Mouse (Mus musculus) heart, postnatal 25 days (tissue): ENCODE data around the gene Rab25. TPM values are rescaled to one million over a fixed set of nuclear protein-coding genes. Genes with fewer than 3 reads are reported as not detected.

Experiments used
- DNase-seq: peaks from one replicate; pipeline ENCODE4 v3.0.0; 2022; ENCODE audit warnings: low spot score
- intact Hi-C: fragments of 180-260 bp; cut with DNase I; formaldehyde crosslinking; loops from one replicate; pipeline ENCODE4 v1.15.1; 2025
- total RNA-seq, 2 experiments: library from RNA; stranded (reverse); gene quantifications; 2 replicates each; pipeline ENCODE4 v1.2.3; 2021

The Rab25 gene
- total RNA-seq, 2 experiments from 2014 or later: not detected

- no peak for DNase-seq
- intact Hi-C loops: no loop called here
Observed at GRCm38 (mm10) chr3:88529204-88530000, 18.7 kb downstream of the Rab25 start.

GRCm38 (mm10) chr3:88528646-88529045 is 19.5 kb downstream of the Rab25 start:
- intact Hi-C loops: no loop called here
- no peak for DNase-seq

- intact Hi-C loops: no loop called here
Observed at GRCm38 (mm10) chr3:88527565-88527964, 20.5 kb downstream of the Rab25 start.

GRCm38 (mm10) chr3:88526157-88527131 is 21.7 kb downstream of the Rab25 start:
- intact Hi-C loops: no loop called here

More at GRCm38 (mm10) chr3:88527565-88527964, 20.5 kb downstream of the Rab25 start:
- no peak for DNase-seq

DNA sequence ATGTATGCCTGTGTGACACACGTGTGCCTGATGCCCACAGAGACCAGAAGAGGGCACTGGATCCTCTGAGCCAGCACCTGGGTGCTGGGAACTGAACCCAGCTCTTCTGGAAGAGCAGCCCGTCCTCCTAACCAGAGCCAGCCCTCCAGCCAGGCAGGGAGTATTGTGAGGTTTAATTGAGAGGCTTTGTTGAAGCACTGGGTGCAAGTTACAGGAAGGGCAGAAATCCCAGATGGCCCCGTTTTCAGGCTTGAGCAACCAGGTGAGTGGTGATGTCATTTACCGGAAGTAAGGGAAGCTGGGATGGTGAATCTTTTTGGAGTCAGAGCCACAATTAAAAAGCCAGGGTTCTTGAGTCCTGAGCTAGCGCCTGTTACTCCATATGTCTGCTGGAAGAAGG is 23.1 kb downstream of the Rab25 start:
- DNase-seq: no peak
- intact Hi-C loops: no loop called here

More at GRCm38 (mm10) chr3:88526157-88527131, 21.7 kb downstream of the Rab25 start:
- DNase-seq: peak; percentile 78

DNA sequence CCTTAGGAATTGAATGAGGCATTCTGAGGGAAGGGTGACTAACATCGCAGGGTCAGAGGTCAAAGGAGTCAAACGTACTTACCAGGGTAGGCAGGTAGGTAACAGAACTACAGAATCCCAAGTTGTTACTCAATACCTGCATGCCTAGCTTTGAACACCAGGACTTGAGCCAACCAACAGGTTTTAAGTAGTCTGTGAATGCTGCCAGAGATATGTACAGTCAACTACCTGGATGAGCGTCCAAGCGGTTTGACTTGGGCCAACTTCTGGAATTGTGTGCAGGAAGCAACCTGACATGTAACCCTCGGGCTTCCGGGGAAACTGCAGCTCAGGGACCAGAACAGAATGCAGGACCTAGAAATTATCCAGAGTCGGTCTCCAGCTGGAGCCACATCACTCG is 25.1 kb downstream of the Rab25 start:
- intact Hi-C loops: loop anchor here (2.0 kb wide), 1 partner anchor 116 kb away; no protein-coding TSS in a partner anchor
- no peak for DNase-seq

DNA sequence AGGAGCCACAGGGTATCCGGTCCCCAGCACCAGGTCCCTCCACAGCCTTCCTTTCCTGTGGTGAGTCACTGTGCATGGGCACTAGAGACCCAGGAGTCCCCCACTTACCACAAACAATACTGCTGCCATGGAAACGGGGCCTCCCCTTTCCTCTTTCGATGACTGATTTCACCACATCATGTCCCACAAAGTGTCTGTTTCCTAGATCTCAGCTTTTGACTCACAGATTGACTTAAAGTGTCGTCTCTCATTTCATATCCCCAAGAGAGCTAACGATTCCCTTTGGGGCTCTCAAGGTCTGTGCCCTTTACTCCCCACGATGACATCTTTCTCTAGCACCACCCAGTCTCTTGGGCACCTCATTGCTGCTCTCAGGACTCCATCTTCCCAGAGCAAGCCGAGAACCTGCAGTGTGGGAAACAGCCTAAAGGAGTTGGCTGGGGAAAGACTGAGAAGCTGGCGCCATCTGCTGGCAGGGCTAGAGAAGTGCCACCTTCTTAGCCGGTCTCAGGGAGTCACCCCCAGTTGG is 26.2 kb downstream of the Rab25 start:
- intact Hi-C loops: loop anchor here (1.0 to 2.0 kb wide), 2 partner anchors 39 to 115 kb away; no protein-coding TSS in a partner anchor
- DNase-seq: peak; percentile 52

GRCm38 (mm10) chr3:88521156-88521555 is 26.9 kb downstream of the Rab25 start:
- DNase-seq: no peak
- intact Hi-C loops: no loop called here

DNA sequence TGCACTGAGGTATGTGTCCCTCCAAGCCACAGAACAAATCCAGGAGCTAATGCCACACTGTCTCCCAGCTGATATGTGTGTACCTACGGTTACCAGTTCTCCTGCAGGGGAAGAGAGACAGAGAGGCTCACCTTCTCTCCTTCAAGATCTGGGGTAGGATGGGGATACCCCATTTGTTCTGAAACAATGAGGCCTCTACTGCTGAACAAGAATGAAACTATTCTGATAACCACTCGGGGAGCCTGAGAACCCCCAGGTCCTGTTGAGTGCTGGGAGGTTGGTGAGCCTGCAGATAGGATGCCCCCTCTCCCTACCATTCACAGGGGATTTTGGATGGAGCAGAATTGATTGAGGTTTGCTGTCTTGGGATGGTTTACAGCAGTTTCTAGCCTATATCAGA is 28.0 kb downstream of the Rab25 start:
- intact Hi-C loops: no loop called here
- no peak for DNase-seq

- intact Hi-C loops: no loop called here
- no peak for DNase-seq
Observed at GRCm38 (mm10) chr3:88518411-88518810, 29.7 kb downstream of the Rab25 start.

DNA sequence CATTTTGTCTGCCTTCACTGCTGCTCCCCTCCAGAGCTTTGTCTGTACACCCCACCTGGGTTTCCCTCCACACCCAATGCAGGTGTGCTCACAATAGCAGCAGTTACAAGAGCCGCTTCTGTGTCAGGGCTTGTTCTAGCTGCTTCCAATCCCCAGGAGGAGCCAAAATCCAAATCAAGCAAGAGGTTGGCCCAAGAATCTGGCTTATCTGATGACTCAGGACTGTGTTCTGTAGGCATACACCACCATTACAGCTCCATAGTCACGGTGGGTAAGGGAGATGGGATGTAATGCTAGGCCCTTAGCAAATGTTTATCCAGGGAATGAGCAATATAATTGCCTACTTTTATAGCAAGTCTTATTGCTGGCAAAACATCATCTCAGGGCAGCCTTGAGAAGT is 31.7 kb downstream of the Rab25 start:
- intact Hi-C loops: no loop called here
- no peak for DNase-seq

DNA sequence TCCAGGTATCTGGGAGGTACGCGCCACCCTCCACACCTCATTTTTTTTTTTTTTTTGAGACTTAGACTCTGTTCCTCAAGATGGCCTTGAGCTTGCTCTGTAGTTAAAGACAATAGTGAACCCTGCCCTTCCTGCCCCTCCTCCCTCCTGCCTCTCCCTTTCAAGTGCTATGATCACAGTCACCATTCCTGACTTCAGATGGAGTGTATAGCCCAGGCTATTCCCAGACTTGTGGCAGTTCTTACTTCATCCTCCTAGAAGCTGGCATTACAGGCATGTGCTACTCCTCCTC is 33.1 kb downstream of the Rab25 start:
- DNase-seq: no peak
- intact Hi-C loops: no loop called here

GRCm38 (mm10) chr3:88514231-88515094 is 33.6 kb downstream of the Rab25 start:
- DNase-seq: no peak
- intact Hi-C loops: no loop called here

DNA sequence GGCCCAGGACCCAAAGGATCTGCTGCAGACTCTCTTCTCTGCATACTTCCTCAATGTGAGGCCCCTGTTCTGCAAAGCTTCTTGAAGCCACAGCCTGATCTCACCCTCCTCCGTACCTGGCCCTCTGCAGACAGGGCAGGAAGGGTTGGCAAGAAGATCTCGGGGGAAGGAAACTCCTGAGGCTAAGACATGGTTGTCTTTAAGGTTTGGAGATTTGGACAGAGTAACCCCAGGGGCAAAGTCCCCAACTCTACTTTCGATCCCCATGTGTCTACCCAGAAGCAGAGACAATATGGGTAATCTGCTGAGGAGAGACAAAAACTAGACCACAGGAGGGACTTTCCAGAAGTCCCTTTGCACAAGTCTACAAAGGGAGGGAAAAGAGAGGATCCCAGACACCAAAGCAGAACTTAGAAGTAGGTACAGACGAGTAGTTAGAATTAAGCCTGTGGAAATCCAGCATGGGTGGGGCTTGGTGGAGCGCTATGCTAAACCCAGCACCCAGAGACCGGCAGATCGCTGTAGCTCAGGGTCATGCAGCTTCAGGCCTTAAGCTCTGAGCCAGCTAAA is 34.5 kb downstream of the Rab25 start:
- intact Hi-C loops: no loop called here
- no peak for DNase-seq

- intact Hi-C loops: no loop called here
- DNase-seq: no peak
Observed at GRCm38 (mm10) chr3:88512896-88513545, 35.1 kb downstream of the Rab25 start.

DNA sequence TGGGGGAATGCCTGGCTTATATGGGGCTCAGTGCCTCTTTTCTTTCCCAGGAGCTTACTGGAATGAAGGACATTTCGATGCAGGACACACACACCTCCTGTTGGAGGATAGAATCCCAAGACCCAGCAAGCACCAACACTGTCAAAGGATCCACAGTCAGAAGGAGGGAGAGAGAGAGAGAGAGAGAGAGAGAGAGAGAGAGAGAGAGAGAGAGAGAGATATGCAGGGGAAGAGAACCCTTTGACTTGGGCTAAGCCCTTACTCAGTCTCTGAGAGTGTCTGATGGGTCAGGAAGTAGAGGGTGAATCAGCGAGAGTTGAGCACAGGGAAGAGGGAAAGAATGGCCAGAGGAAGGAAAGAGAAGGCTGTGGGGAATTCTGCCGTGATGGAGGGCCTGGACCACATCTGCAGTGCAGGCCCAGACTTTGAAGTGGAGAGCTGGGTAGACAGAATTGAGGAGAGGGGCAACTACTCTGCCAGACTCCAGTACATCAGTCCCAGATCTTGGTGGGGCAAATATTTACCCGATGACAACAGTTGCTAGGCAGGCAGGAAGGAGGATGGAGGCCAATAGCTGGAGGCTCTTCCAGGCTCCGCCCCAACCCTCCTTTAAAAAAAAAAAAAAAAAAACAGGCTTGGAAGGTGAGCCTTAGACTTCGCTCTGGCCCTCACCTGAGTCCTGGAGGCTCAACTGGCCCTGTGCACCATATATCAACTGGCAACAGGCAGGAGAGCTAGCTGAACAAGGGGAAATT is 35.8 kb downstream of the Rab25 start:
- intact Hi-C loops: no loop called here
- DNase-seq: no peak

DNA sequence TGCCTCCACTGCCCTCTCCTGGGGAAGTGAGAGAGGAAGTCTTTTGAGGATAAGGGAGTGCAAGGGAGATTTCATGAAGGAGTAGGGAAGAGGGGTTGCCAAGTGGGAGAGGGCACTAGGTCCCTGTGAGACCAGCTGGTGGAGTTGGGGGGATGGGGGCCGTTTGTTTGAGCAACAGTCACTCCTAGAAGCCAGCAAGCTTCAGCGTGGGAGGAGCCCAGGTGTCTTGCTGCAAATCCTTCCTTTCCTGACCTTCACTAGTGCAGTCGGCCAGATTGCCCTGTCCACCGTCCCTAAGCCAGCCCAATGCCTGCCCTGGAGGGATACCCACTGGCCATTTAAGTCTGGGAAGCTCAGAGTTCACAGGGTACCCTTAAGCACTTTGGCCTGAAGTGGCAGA is 36.5 kb downstream of the Rab25 start:
- intact Hi-C loops: no loop called here

More for the DNA sequence above, 36.5 kb downstream of the Rab25 start:
- no peak for DNase-seq
